Mouse (Mus musculus) monocyte, adult 59 days (primary cell): ENCODE results near the gene Rhot1. TPM values are rescaled to one million over a fixed set of nuclear protein-coding genes. Genes with fewer than 3 reads are reported as not detected.

ENCODE experiments used
- total RNA-seq, 2 experiments: library from RNA; stranded (reverse); gene quantifications; one replicate each; pipeline ENCODE4 v1.2.4; 2023

Gene Rhot1
- total RNA-seq, result 10 to 100 TPM; 39.2 to 41.1 TPM

DNA sequence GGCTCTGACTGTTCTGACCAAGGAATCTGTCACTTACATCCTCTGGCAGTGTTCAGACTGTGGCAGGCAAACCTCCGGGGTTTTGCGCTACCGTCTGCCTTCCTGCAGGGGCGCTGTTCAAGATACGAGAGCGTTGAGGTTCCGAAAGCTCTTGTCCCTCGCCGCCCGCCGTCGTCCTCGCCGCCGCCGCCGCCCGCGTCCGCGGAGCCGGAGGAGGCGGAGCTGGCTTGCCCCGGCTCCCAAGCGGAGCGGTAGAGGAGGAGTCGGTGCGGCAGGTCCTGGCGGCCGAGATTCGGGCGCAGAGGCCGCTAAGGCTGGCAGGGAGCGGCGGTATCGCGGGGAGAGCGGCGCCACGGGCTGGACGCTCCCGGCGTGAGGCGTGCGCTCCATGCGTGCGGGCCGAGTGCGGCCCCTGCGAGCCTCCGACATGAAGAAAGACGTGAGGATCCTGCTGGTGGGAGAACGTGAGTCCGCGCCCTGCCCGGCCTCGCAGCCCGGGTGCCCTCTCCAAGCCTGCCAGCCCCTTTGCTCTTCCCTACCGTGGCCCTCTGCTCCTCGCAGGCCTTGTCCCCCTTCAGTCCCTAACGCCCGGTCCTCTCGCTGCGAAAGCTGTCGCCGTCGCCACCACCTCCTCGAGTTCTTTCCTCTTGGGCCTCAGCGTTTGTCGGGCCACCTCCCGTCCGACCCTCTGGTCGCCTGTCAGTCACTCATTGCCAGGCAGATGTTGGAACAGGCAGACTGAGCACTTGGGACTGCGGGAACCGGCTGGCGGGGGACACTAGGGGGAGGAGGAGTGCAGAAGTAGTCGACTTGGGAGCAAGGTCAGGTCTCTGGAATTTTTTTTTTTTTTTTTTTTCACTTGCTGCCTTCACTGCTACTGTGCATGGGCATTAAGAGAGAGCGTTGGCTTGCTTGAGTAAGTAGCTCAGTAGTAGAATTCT, at the start of gene Rhot1:
TSS of gene Rhot1 (plus strand) at position 160 of the 941 bp plus-strand sequence.

DNA sequence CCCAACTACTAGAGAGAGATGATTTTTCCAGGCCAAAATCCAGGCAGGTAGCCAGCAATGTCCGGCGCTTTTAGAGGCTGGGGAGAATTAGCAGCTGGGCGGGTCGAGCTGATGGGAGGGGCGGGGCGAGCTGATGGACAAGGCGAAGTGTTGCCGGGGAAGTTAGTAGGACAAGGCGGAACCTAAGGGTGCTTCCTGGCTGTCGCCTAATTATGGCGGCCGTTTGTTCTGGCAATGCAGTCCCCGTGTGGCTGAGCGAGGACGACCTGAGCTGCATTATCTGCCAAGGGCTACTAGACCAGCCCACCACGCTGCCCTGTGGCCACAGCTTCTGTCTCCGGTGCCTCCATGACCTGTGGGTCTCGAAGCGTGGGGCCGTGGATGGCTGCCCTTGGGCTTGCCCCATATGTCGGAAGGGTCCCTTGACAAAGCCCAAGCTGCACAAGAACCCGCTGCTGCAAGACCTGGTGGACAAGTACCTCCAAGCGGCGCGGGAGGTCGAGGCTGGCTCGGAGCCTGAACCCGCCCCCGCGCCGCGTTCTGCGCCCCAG, 25.0 kb upstream of the Rhot1 start, which contains the start of gene Rnf135:
TSS of gene Rnf135 (plus strand) at position 147 of the 551 bp plus-strand sequence.

DNA sequence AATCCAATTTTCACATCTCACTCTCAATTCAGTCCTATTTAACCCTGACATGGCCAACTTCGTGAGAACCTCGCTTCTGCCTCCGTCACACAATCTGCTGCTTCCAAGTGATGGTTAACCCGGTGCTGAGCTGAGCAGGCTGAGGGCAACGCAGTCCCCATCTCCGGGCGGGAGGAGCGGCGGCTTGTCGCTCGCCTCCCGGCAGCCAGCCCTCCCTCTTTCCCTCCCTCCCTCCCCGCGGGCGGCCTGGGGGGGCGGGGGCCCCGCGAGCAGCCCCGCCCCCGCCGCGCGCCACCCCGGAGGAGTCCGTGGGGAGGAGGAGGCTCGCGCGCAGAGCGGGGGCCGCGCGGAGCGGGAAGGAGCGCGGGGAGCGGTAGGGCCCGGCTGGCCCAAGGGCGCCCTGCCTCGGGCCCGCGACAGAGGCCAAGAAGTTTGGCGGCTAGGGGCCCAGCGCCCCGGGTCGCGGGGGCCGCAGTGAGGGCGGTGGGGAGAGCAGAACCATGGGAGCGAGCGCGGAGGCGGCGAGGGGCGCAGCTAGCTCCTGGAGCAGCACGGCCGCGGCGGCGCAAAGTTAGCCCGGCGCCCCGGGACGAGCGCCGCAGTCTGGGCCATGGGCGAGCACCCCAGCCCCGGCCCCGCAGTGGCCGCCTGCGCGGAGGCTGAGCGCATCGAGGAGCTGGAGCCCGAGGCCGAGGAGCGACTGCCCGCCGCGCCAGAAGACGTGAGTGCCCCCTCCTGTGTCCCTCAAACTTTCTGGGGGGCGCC, 91.9 kb downstream of the Rhot1 start, which contains the start of gene Rhbdl3:
TSS of gene Rhbdl3 (plus strand) at position 362 of the 765 bp plus-strand sequence.

Other genes with a start within 250 kb of the Rhot1 start
- 10 to 100 TPM; 23.5 to 29.7 TPM for gene Utp6, start 246.6 kb upstream of the Rhot1 start, total RNA-seq
- 10 to 100 TPM; 37.9 to 38.9 TPM for gene Suz12, start 215.9 kb upstream of the Rhot1 start, total RNA-seq
- 100 to 1,000 TPM; 107 to 112 TPM for gene Crlf3, start 128.0 kb upstream of the Rhot1 start, total RNA-seq
- gene Atad5, start 119.6 kb upstream of the Rhot1 start, total RNA-seq, result 1 to 10 TPM; 2.8 to 3.5 TPM
- gene Tefm, start 66.8 kb upstream of the Rhot1 start, total RNA-seq, result 1 to 10 TPM; 5.6 to 7.3 TPM
- 10 to 100 TPM; 53.1 to 68.0 TPM for gene Adap2, start 54.9 kb upstream of the Rhot1 start, total RNA-seq
- 10 to 100 TPM in 1 of 2 experiments, 1 to 10 TPM in 1; 9.9 to 11.4 TPM for gene Rnf135, start 25.2 kb upstream of the Rhot1 start, total RNA-seq
- gene Rhbdl3, start 91.9 kb downstream of the Rhot1 start, total RNA-seq, result under 1 TPM; 0.49 to 0.66 TPM
- 1 to 10 TPM; 5.4 to 9.4 TPM for gene 5730455P16Rik, start 169.0 kb downstream of the Rhot1 start, total RNA-seq
- gene Zfp207, start 174.3 kb downstream of the Rhot1 start, total RNA-seq, result 100 to 1,000 TPM; 166 to 174 TPM
- gene Psmd11, start 219.6 kb downstream of the Rhot1 start, total RNA-seq, result 10 to 100 TPM; 66.1 to 91.6 TPM